Mouse (Mus musculus): ENCODE results near the gene Il17re. TPM values are rescaled to one million over a fixed set of nuclear protein-coding genes. Genes with fewer than 3 reads are reported as not detected.

The Il17re gene
- polyA plus RNA-seq, 1 experiment: not detected

GRCm38 (mm10) chr6:113435664-113436205 lies 22.5 kb upstream of the Il17re start, which contains the start of gene Cidec:
Gene Cidec (minus strand): TSS chr6:113435760.
- no peak within 1 kb of the TSS for H3ac ChIP-seq (ENCODE audit: control insufficient read depth, insufficient read length)
- peaks cover 19% of the 10 kb centered on the region for H3K27me3 ChIP-seq (ENCODE audit: control insufficient read depth, insufficient read depth, insufficient read length)
- no peak within 1 kb of the TSS for H3K4me3 ChIP-seq
- TF ChIP-seq E2F4 (IDR thresholded peaks at IDR 0.05; ENCODE audit: insufficient read depth): no peak
- TF ChIP-seq POLR2A (IDR thresholded peaks at IDR 0.05; ENCODE audit: insufficient read length, low read depth): no peak
- TF ChIP-seq MAX (IDR thresholded peaks at IDR 0.05; ENCODE audit: low read depth): no peak
- no peak for TF ChIP-seq REST (IDR thresholded peaks at IDR 0.05; ENCODE audit: insufficient read depth, insufficient read length)
- TF ChIP-seq MYOG (IDR thresholded peaks at IDR 0.05; ENCODE audit: control insufficient read depth in 1 of 3, insufficient read depth in 1 of 3, insufficient read length in 2 of 3, low read depth in 2 of 3): no peak
- TF ChIP-seq MYOD1 (IDR thresholded peaks at IDR 0.05; ENCODE audit: control insufficient read depth in 1 of 3, insufficient read length in 2 of 3, low read depth in 2 of 3): no peak
- TF ChIP-seq USF1 (IDR thresholded peaks at IDR 0.05; ENCODE audit: low read depth): no peak
- no peak for TF ChIP-seq TCF3 (IDR thresholded peaks at IDR 0.05; ENCODE audit: insufficient read length, low read depth)
- no peak for TF ChIP-seq CEBPB (IDR thresholded peaks at IDR 0.05; ENCODE audit: insufficient read depth, poor library complexity, severe bottlenecking)
- TF ChIP-seq TCF12 (IDR thresholded peaks at IDR 0.05; ENCODE audit: insufficient read depth, poor library complexity, severe bottlenecking): no peak
- TF ChIP-seq SRF (IDR thresholded peaks at IDR 0.05; ENCODE audit: control insufficient read depth, insufficient read length, low read depth): no peak
- TF ChIP-seq POLR2AphosphoS2 (IDR thresholded peaks at IDR 0.05; ENCODE audit: insufficient read length, low read depth): no peak
- H3K79me2 ChIP-seq (ENCODE audit: control insufficient read depth, insufficient read depth): no peaks in the 10 kb centered on the region
- no peak within 1 kb of the TSS for H3K4me2 ChIP-seq (ENCODE audit: low read depth)
- no peaks in the 10 kb centered on the region for H3K36me3 ChIP-seq (ENCODE audit: control insufficient read depth, insufficient read depth)

DNA sequence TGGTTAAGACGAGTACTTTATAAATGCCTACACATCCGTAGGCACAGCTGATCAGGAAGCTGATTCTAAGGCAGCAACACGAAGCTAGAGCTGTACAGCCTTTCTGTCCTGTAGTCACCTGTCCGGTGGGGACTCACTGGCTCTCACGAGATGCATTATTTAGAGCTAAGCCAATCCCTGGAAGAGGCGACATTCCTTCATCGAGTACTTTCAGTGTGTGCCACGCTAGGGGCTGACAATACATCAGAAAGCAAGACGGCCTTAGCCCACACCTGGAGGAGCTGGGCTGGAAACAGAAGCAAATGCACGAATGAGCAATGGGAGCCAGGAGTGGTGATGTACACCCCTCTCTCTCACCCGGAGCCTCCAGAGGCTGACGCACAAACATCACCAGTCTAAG lies 21.1 kb upstream of the Il17re start:
- Histone ChIP-seq H3K36me3 (ENCODE audit: control insufficient read depth, insufficient read depth) (no peaks in the 10 kb centered on the region), H3K4me2 (ENCODE audit: low read depth) (no peak overlapping the region), H3K27me3 (ENCODE audit: control insufficient read depth, insufficient read depth, insufficient read length) (peaks cover 19% of the 10 kb centered on the region), H3K4me3 (no peak overlapping the region), H3K79me2 (ENCODE audit: control insufficient read depth, insufficient read depth) (no peaks in the 10 kb centered on the region), H3ac (ENCODE audit: control insufficient read depth, insufficient read length) (no peak overlapping the region)
- no peak for TF ChIP-seq POLR2AphosphoS2 (IDR thresholded peaks at IDR 0.05; ENCODE audit: insufficient read length, low read depth)
- TF ChIP-seq MYOD1 (IDR thresholded peaks at IDR 0.05; ENCODE audit: control insufficient read depth in 1 of 3, insufficient read length in 2 of 3, low read depth in 2 of 3): no peak
- no peak for TF ChIP-seq E2F4 (IDR thresholded peaks at IDR 0.05; ENCODE audit: insufficient read depth)
- TF ChIP-seq CEBPB (IDR thresholded peaks at IDR 0.05; ENCODE audit: insufficient read depth, poor library complexity, severe bottlenecking): no peak

- Histone ChIP-seq H3K4me2 (ENCODE audit: low read depth) (no peak overlapping the region), H3K4me3 (no peak overlapping the region), H3K79me2 (ENCODE audit: control insufficient read depth, insufficient read depth) (peaks cover 13% of the 10 kb centered on the region), H3ac (ENCODE audit: control insufficient read depth, insufficient read length) (no peak overlapping the region), H3K27me3 (ENCODE audit: control insufficient read depth, insufficient read depth, insufficient read length) (peaks cover 17% of the 10 kb centered on the region), H3K36me3 (ENCODE audit: control insufficient read depth, insufficient read depth) (no peaks in the 10 kb centered on the region)
- TF ChIP-seq MAX (IDR thresholded peaks at IDR 0.05; ENCODE audit: low read depth) (no peak), POLR2A (IDR thresholded peaks at IDR 0.05; ENCODE audit: insufficient read length, low read depth) (no peak), E2F4 (IDR thresholded peaks at IDR 0.05; ENCODE audit: insufficient read depth) (no peak), TCF3 (IDR thresholded peaks at IDR 0.05; ENCODE audit: insufficient read length, low read depth) (no peak), SRF (IDR thresholded peaks at IDR 0.05; ENCODE audit: control insufficient read depth, insufficient read length, low read depth) (no peak), REST (IDR thresholded peaks at IDR 0.05; ENCODE audit: insufficient read depth, insufficient read length) (no peak), POLR2AphosphoS2 (IDR thresholded peaks at IDR 0.05; ENCODE audit: insufficient read length, low read depth) (no peak), MYOG (IDR thresholded peaks at IDR 0.05; ENCODE audit: control insufficient read depth in 1 of 3, insufficient read depth in 1 of 3, insufficient read length in 2 of 3, low read depth in 2 of 3) (no peak), MYOD1 (IDR thresholded peaks at IDR 0.05; ENCODE audit: control insufficient read depth in 1 of 3, insufficient read length in 2 of 3, low read depth in 2 of 3) (no peak), CEBPB (IDR thresholded peaks at IDR 0.05; ENCODE audit: insufficient read depth, poor library complexity, severe bottlenecking) (no peak), USF1 (IDR thresholded peaks at IDR 0.05; ENCODE audit: low read depth) (no peak), TCF12 (IDR thresholded peaks at IDR 0.05; ENCODE audit: insufficient read depth, poor library complexity, severe bottlenecking) (no peak)
Observed at GRCm38 (mm10) chr6:113438721-113439430, 19.4 kb upstream of the Il17re start.

DNA sequence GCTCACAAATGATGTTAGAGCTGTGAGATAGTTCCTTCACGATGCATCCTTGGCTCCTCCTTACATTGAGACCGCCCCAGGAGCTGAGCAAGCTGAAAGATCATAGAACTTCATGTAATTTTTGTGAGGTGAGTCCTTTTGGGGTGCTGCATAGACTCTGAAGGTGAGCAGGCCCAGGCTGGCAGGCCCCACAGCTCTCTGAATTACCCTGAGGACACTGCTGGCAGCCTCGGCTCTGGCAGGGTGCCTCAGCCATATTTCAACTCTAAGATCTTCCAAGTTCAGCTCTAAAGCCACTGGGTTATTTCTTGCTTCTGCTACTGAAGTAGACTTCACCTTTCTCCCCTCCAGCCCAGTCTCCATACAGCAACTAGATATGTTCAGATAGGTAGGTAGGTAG lies 17.6 kb upstream of the Il17re start:
- Histone ChIP-seq H3ac (ENCODE audit: control insufficient read depth, insufficient read length) (no peak overlapping the region), H3K4me2 (ENCODE audit: low read depth) (no peak overlapping the region), H3K79me2 (ENCODE audit: control insufficient read depth, insufficient read depth) (peaks cover 18% of the 10 kb centered on the region), H3K36me3 (ENCODE audit: control insufficient read depth, insufficient read depth) (no peaks in the 10 kb centered on the region), H3K4me3 (no peak overlapping the region), H3K27me3 (ENCODE audit: control insufficient read depth, insufficient read depth, insufficient read length) (peaks cover 4% of the 10 kb centered on the region)
- TF ChIP-seq REST (IDR thresholded peaks at IDR 0.05; ENCODE audit: insufficient read depth, insufficient read length) (no peak), POLR2AphosphoS2 (IDR thresholded peaks at IDR 0.05; ENCODE audit: insufficient read length, low read depth) (no peak), MYOG (IDR thresholded peaks at IDR 0.05; ENCODE audit: control insufficient read depth in 1 of 3, insufficient read depth in 1 of 3, insufficient read length in 2 of 3, low read depth in 2 of 3) (no peak), MAX (IDR thresholded peaks at IDR 0.05; ENCODE audit: low read depth) (no peak)

GRCm38 (mm10) chr6:113441147-113441680 lies 17.1 kb upstream of the Il17re start:
- Histone ChIP-seq H3K79me2 (ENCODE audit: control insufficient read depth, insufficient read depth) (peaks cover 18% of the 10 kb centered on the region), H3K27me3 (ENCODE audit: control insufficient read depth, insufficient read depth, insufficient read length) (no peaks in the 10 kb centered on the region), H3ac (ENCODE audit: control insufficient read depth, insufficient read length) (no peak overlapping the region), H3K4me2 (ENCODE audit: low read depth) (no peak overlapping the region), H3K36me3 (ENCODE audit: control insufficient read depth, insufficient read depth) (peaks cover under 1% of the 10 kb centered on the region), H3K4me3 (no peak overlapping the region)
- TF ChIP-seq MAX (IDR thresholded peaks at IDR 0.05; ENCODE audit: low read depth) (no peak), USF1 (IDR thresholded peaks at IDR 0.05; ENCODE audit: low read depth) (no peak), MYOG (IDR thresholded peaks at IDR 0.05; ENCODE audit: control insufficient read depth in 1 of 3, insufficient read depth in 1 of 3, insufficient read length in 2 of 3, low read depth in 2 of 3) (no peak), E2F4 (IDR thresholded peaks at IDR 0.05; ENCODE audit: insufficient read depth) (no peak), POLR2A (IDR thresholded peaks at IDR 0.05; ENCODE audit: insufficient read length, low read depth) (no peak), MYOD1 (IDR thresholded peaks at IDR 0.05; ENCODE audit: control insufficient read depth in 1 of 3, insufficient read length in 2 of 3, low read depth in 2 of 3) (no peak), POLR2AphosphoS2 (IDR thresholded peaks at IDR 0.05; ENCODE audit: insufficient read length, low read depth) (no peak), SRF (IDR thresholded peaks at IDR 0.05; ENCODE audit: control insufficient read depth, insufficient read length, low read depth) (no peak), CEBPB (IDR thresholded peaks at IDR 0.05; ENCODE audit: insufficient read depth, poor library complexity, severe bottlenecking) (no peak), REST (IDR thresholded peaks at IDR 0.05; ENCODE audit: insufficient read depth, insufficient read length) (no peak), TCF12 (IDR thresholded peaks at IDR 0.05; ENCODE audit: insufficient read depth, poor library complexity, severe bottlenecking) (no peak), TCF3 (IDR thresholded peaks at IDR 0.05; ENCODE audit: insufficient read length, low read depth) (no peak)
